ENCODE assay signal across 9 mouse cellular contexts in the genomic region with DNA sequence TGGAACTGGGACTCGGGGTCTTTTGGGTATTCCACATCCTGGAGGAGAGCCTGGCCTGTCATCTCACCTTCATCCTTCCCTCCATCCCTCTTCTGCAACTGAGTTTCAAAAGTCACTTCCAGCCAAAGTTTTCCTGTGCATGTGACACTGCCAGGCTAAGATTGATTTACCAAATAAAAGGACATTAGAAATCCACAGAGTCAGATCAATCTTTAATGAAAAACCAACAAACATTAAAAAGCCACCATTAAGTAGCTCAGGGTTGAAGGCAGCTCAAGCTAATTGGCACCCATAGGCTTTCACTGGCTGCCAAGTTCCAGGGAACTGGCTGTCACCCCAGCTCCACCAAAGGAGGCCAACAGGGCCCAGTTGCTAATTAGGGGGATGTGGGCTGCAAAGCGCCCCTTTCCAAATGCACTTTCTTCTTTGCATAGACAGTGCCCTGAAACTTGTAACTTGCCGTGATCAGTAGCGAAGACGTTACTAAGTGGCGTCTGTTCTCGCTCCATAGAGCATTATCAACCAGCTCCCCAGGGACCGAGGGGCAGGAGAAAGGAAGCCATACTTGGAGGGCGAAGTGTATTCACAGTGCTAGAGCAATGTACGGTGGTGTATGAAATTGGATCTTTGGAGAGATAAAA.
DNase-seq lines count a peak whose midpoint lies in the region; ATAC-seq and TF ChIP-seq lines count a peak whose summit lies in the region.
"Had no signal": no experiment of that assay in that cellular context is flagged by ENCODE, and none has a peak within 500 bp of the region (broad histone marks: within the 10 kb centered on the region; RNA-seq: fewer than 3 reads in every experiment).

No protein-coding gene starts in this region.

- 0 out of 2 replicates have a peak, but pooled peaks have one; percentile 62 for ATAC-seq in hindbrain, postnatal 0 days

- TF ChIP-seq POLR2A in cerebellum, adult 2 months (IDR thresholded peaks at IDR 0.05; ENCODE audit: borderline replicate concordance, insufficient read depth, low read length) = no peak
- no peak for TF ChIP-seq POLR2A in lung, adult 2 months (IDR thresholded peaks at IDR 0.05; ENCODE audit: borderline replicate concordance, extremely low read depth, low read depth, low read length)

- no peaks in the 10 kb centered on the region for H3K27me3 ChIP-seq in cerebellum, adult 2 months (ENCODE audit: control insufficient read depth, insufficient read depth, low read length)
- no peaks in the 10 kb centered on the region for H3K27me3 ChIP-seq in hindbrain, postnatal 0 days (ENCODE audit: insufficient read depth, low read length)

- TF ChIP-seq CTCF in cerebellum, adult 2 months (IDR thresholded peaks at IDR 0.05; ENCODE audit: borderline replicate concordance, insufficient read depth, low read depth, low read length) = no peak
- TF ChIP-seq CTCF in hindbrain, postnatal 0 days (IDR thresholded peaks at IDR 0.05; ENCODE audit: low read depth) = no peak
- TF ChIP-seq CTCF in lung, adult 2 months (IDR thresholded peaks at IDR 0.05; ENCODE audit: insufficient read depth, low read length) = no peak

- H3K4me1 ChIP-seq in cerebellum, adult 2 months (ENCODE audit: control insufficient read depth, insufficient read depth, low read length) = 0 out of 2 replicates have a peak, but pooled peaks cover 2% of the 10 kb centered on the region
- H3K4me1 ChIP-seq in hindbrain, postnatal 0 days (ENCODE audit: insufficient read depth, low read length) = no peaks in the 10 kb centered on the region
- no peaks in the 10 kb centered on the region for H3K4me1 ChIP-seq in lung, adult 2 months (ENCODE audit: control insufficient read depth, insufficient read depth, low read length)

- H3K9me3 ChIP-seq in hindbrain, postnatal 0 days (ENCODE audit: low read length) = 0 out of 2 replicates have a peak, but pooled peaks cover 2% of the 10 kb centered on the region

- H3K4me3 ChIP-seq in cerebellum, adult 2 months (replicated peaks; ENCODE audit: insufficient read depth, low read depth, low read length) = no peak overlapping the region
- no peak overlapping the region for H3K4me3 ChIP-seq in hindbrain, postnatal 0 days (ENCODE audit: low read length)
- H3K4me3 ChIP-seq in lung, adult 2 months (replicated peaks; ENCODE audit: extremely low read depth, low read depth, low read length) = no peak overlapping the region

- H3K4me2 ChIP-seq in hindbrain, postnatal 0 days (ENCODE audit: low read depth, low read length) = 0 out of 2 replicates have a peak overlapping the region, but pooled peaks have one; percentile 14

- WGBS in cerebellum, adult 2 months = 19% methylated on average over 10 of the region's 10 CpGs
- WGBS in hindbrain, postnatal 0 days = 45% methylated on average over 10 of the region's 10 CpGs
- 77% methylated on average over 10 of the region's 10 CpGs for WGBS in lung, adult 2 months

- H3K9ac ChIP-seq in hindbrain, postnatal 0 days (replicated peaks; ENCODE audit: low read length) = no peak overlapping the region

- H3K36me3 ChIP-seq in hindbrain, postnatal 0 days (ENCODE audit: insufficient read depth, low read length) = no peaks in the 10 kb centered on the region

- intact Hi-C loops in heart, postnatal 25 days (cut with DNase I) = no loop called here

- peak; percentile 41 to 43 for DNase-seq in heart, adult 18-20 months
- no peak for DNase-seq in heart, postnatal 25 days (ENCODE audit: low spot score)
- peak; percentile 25 for DNase-seq in MN1 (ENCODE audit: low spot score)
- DNase-seq in cerebellum, adult 2 months = peak; percentile 26 to 45
- DNase-seq in hindbrain, postnatal 0 days (ENCODE audit: low spot score) = peak; percentile 75
- DNase-seq in embryo, embryonic 10 days (ENCODE audit: low spot score) = no peak
- DNase-seq in ovary, postnatal 14 days (ENCODE audit: low spot score) = no peak
- DNase-seq in lung, adult 2 months = no peak
- DNase-seq: lung, postnatal 14 days had no signal

- no peak overlapping the region for H3K27ac ChIP-seq in cerebellum, adult 2 months (ENCODE audit: insufficient read depth, low read length)
- H3K27ac ChIP-seq in hindbrain, postnatal 0 days = no peak overlapping the region

Comparison
In these comparisons a context has a peak if more than half of its experiments do, and no peak if none do; other contexts are left out.
1. DNase-seq: peak in heart, adult 18-20 months (2 of 2), MN1 (single experiment), cerebellum, adult 2 months (2 of 2) and hindbrain, postnatal 0 days (single experiment); none in heart, postnatal 25 days (single experiment), embryo, embryonic 10 days (single experiment), ovary, postnatal 14 days (single experiment) and lung, adult 2 months (single experiment).